Mouse (Mus musculus) kidney, embryonic 16.5 days (tissue): Measurements from ENCODE around the gene Ablim2. TPM values are rescaled to one million over a fixed set of nuclear protein-coding genes. Genes with fewer than 3 reads are reported as not detected.
A peak's percentile ranks its signal among the peaks of the same experiment; 100 is the strongest.

ENCODE experiments used
- ATAC-seq: fragments of 200-750 bp; cut with Nextera tagmentation; 2 replicates; pipeline ENCODE4 v1.8.0; 2017; ENCODE audit warnings: moderate TSS enrichment; ENCODE audit not compliant: low FRiP score, low TSS enrichment
- H3K27ac ChIP-seq: fragments of 300-500 bp; sonication (generic); 2 replicates; pipeline ENCODE4 v1.5.1; 2014; ENCODE audit warnings: low read length
- H3K27me3 ChIP-seq: fragments of 300-500 bp; sonication (generic); 2 replicates; pipeline ENCODE4 v1.6.1; 2014; ENCODE audit warnings: low read length, control low read depth, mixed read lengths; ENCODE audit not compliant: insufficient read depth
- H3K36me3 ChIP-seq: fragments of 300-500 bp; sonication (generic); 2 replicates; pipeline ENCODE4 v1.6.1; 2014; ENCODE audit warnings: low read length, control low read depth, mixed read lengths; ENCODE audit not compliant: insufficient read depth
- H3K4me1 ChIP-seq: fragments of 300-500 bp; sonication (generic); 2 replicates; pipeline ENCODE4 v1.6.1; 2014; ENCODE audit warnings: low read length, control low read depth, mixed read lengths; ENCODE audit not compliant: insufficient read depth
- H3K4me2 ChIP-seq: fragments of 300-500 bp; sonication (generic); replicated peaks from 2 replicates; pipeline ENCODE4 v1.6.1; 2014; ENCODE audit warnings: low read depth, low read length
- H3K4me3 ChIP-seq: fragments of 300-500 bp; sonication (generic); 2 replicates; pipeline ENCODE4 v1.5.1; 2014; ENCODE audit warnings: mild to moderate bottlenecking, low read length
- H3K9ac ChIP-seq: fragments of 300-500 bp; sonication (generic); replicated peaks from 2 replicates; pipeline ENCODE4 v1.6.1; 2014; ENCODE audit warnings: low read length
- H3K9me3 ChIP-seq: fragments of 300-500 bp; sonication (generic); 2 replicates; pipeline ENCODE4 v1.6.1; 2016; ENCODE audit warnings: low read length, control low read depth
- WGBS: fragments of 180-500 bp; shearing (Covaris S2); extraction: QIAGEN DNeasy Blood & Tissue Kit; methylation state at CpG from one replicate; pipeline ENCODE4 v1.1.7; 2014; 5-methylcytosine and 5-hydroxymethylcytosine counted together
- polyA plus RNA-seq: library from polyadenylated mRNA; unstranded; fragments of >200 nt; fragmentation: Nextera tagmentation; extraction: Ambion mirVana; gene quantifications from 2 replicates; pipeline ENCODE4 v1.2.1, GENCODE M21; 2015

Gene Ablim2
- polyA plus RNA-seq, 1 experiment from 2014 or later = 2.8 TPM

DNA sequence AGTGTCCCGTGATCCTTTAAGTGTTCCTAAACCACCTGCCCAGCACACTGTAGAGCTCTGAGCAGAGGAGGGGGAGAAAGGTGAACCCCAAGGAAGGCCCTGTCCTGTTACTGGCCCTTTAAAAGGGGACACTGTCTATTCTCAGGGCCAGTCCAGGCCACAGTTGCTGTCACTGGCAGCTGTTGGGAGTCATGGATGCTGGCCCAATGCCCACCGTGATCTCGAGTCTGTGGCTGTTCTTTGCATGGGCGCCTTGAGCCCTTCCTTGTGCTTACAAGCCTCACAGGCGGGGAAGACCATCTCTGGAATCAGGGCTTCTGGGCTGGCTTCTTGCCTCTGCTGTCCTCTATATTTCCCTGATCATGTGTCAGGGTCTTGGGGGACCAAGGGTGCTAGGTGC is 4.7 kb downstream of the Ablim2 start:
- no peak for ATAC-seq
- Histone ChIP-seq H3K4me1 (0 out of 2 replicates have a peak, but pooled peaks cover 6% of the 10 kb centered on the region), H3K9me3 (no peaks in the 10 kb centered on the region), H3K9ac (no peak overlapping the region), H3K27ac (no peak overlapping the region), H3K36me3 (no peaks in the 10 kb centered on the region), H3K4me2 (no peak overlapping the region), H3K27me3 (peaks cover 32% of the 10 kb centered on the region), H3K4me3 (no peak overlapping the region)
- 47% methylated on average over 5 of the region's 5 CpGs for WGBS

DNA sequence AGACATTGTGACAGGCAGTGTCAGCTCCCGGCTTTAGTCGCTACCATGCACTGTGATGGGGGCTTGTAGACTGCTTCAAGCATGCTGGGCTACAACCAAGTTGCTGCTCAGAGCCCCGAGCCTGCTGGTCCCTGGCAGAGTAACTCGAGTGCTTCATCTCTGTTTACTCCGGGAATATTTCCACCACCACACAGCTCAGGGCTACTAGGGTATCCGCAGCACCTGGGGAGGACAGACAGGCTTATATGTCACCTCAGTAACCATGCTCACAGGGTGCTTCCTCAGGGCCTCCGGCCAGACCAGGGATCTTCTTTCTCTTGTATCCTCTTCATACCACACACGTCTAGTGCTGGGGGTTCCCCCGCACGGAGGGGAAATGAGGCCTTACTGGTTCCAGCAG is 5.2 kb downstream of the Ablim2 start:
- Histone ChIP-seq H3K27ac (no peak overlapping the region), H3K4me3 (no peak overlapping the region), H3K4me1 (0 out of 2 replicates have a peak, but pooled peaks cover 5% of the 10 kb centered on the region), H3K9ac (no peak overlapping the region), H3K4me2 (no peak overlapping the region), H3K9me3 (no peaks in the 10 kb centered on the region), H3K36me3 (no peaks in the 10 kb centered on the region), H3K27me3 (peaks cover 32% of the 10 kb centered on the region)
- no peak for ATAC-seq
- 64% methylated on average over 10 of the region's 10 CpGs for WGBS

- Histone ChIP-seq H3K27ac (no peak overlapping the region), H3K4me1 (peaks cover 2% of the 10 kb centered on the region; the same call in 1 of the 2 replicates), H3K4me2 (no peak overlapping the region), H3K9ac (no peak overlapping the region), H3K4me3 (no peak overlapping the region), H3K36me3 (no peaks in the 10 kb centered on the region), H3K9me3 (no peaks in the 10 kb centered on the region), H3K27me3 (0 out of 2 replicates have a peak, but pooled peaks cover 3% of the 10 kb centered on the region)
- WGBS = 87% methylated on average over 6 of the region's 6 CpGs
- no peak for ATAC-seq
Observed at GRCm38 (mm10) chr5:35765909-35766308, 8.2 kb downstream of the Ablim2 start.

GRCm38 (mm10) chr5:35768525-35768924 is 10.8 kb downstream of the Ablim2 start:
- Histone ChIP-seq H3K4me1 (peaks cover 7% of the 10 kb centered on the region; the same call in 1 of the 2 replicates), H3K9me3 (no peaks in the 10 kb centered on the region), H3K27me3 (0 out of 2 replicates have a peak, but pooled peaks cover 5% of the 10 kb centered on the region), H3K27ac (no peak overlapping the region), H3K4me3 (no peak overlapping the region), H3K4me2 (no peak overlapping the region), H3K9ac (no peak overlapping the region), H3K36me3 (no peaks in the 10 kb centered on the region)
- WGBS = 73% methylated on average over 3 of the region's 3 CpGs
- ATAC-seq = no peak

- ATAC-seq = no peak
- Histone ChIP-seq H3K27me3 (0 out of 2 replicates have a peak, but pooled peaks cover 3% of the 10 kb centered on the region), H3K9ac (no peak overlapping the region), H3K4me1 (peaks cover 9% of the 10 kb centered on the region), H3K9me3 (no peaks in the 10 kb centered on the region), H3K36me3 (no peaks in the 10 kb centered on the region), H3K4me3 (no peak overlapping the region), H3K4me2 (no peak overlapping the region), H3K27ac (no peak overlapping the region)
- 77% methylated on average over 7 of the region's 7 CpGs for WGBS
Observed at GRCm38 (mm10) chr5:35768997-35769396, 11.3 kb downstream of the Ablim2 start.

DNA sequence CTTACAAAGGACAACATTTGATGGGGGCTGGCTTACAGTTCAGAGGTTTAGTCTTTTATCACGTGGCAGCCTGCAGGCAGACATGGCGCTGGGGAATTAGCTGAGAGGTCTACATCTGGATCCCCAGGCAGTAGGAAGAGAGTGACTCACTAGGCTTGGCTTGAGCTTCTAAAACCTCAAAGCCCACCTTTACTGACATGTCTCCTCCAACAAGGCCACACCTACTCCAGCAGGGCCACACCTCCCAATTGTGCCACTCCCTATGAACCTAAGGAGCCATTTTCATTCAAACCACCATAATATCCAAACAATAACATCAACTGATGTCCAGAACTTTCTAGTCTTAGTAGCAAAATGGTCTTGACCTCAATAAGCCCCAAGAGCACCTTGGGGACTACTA is 12.6 kb downstream of the Ablim2 start:
- Histone ChIP-seq H3K9ac (no peak overlapping the region), H3K27me3 (0 out of 2 replicates have a peak, but pooled peaks cover 3% of the 10 kb centered on the region), H3K4me3 (no peak overlapping the region), H3K36me3 (no peaks in the 10 kb centered on the region), H3K4me2 (no peak overlapping the region), H3K27ac (no peak overlapping the region), H3K4me1 (peaks cover 18% of the 10 kb centered on the region), H3K9me3 (no peaks in the 10 kb centered on the region)
- 91% methylated on average over 2 of the region's 2 CpGs for WGBS
- no peak for ATAC-seq

DNA sequence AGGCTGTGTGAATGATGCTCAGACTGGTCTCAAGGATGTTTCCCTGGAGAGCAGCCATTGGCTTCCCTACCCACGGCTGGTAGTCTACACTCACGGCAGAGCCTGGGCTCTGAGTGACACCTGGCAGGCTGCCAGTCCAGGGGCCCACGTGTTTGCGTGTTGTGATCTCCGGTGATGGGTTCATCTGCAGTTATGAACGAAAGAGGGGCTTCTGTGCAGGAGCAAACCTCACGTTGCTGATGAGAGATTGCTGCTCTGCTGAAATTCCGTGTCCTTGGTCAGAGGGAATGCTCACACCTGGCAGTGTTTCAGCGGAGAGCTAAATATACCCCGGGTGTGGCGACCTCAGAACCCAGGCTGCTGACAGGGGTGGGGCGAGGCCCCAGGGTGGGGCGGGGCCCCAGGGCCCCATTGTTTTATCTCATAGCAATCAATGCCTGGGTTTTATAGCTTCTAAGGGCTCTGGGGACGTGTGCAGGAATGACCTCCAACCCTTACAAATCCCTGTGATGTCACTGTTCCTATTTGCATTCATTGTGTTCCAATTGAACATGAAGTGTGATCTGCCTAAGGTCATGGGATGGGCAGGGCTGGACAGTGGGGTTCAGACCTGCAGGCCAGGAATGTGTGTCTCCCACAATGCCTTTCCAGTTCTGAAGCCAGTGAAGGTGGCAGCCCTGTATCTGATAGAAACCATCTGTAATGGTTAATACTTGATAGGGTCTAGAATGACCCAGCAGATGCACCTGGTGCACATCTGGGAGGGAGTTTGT is 13.4 kb downstream of the Ablim2 start:
- no peak overlapping the region for H3K4me2 ChIP-seq
- H3K27me3 ChIP-seq = 0 out of 2 replicates have a peak, but pooled peaks cover 3% of the 10 kb centered on the region
- no peak overlapping the region for H3K4me3 ChIP-seq
- H3K9ac ChIP-seq = no peak overlapping the region
- peaks cover 18% of the 10 kb centered on the region for H3K4me1 ChIP-seq
- H3K9me3 ChIP-seq = no peaks in the 10 kb centered on the region
- no peak overlapping the region for H3K27ac ChIP-seq
- no peaks in the 10 kb centered on the region for H3K36me3 ChIP-seq
- no peak for ATAC-seq
- WGBS = 39% methylated on average over 14 of the region's 14 CpGs

DNA sequence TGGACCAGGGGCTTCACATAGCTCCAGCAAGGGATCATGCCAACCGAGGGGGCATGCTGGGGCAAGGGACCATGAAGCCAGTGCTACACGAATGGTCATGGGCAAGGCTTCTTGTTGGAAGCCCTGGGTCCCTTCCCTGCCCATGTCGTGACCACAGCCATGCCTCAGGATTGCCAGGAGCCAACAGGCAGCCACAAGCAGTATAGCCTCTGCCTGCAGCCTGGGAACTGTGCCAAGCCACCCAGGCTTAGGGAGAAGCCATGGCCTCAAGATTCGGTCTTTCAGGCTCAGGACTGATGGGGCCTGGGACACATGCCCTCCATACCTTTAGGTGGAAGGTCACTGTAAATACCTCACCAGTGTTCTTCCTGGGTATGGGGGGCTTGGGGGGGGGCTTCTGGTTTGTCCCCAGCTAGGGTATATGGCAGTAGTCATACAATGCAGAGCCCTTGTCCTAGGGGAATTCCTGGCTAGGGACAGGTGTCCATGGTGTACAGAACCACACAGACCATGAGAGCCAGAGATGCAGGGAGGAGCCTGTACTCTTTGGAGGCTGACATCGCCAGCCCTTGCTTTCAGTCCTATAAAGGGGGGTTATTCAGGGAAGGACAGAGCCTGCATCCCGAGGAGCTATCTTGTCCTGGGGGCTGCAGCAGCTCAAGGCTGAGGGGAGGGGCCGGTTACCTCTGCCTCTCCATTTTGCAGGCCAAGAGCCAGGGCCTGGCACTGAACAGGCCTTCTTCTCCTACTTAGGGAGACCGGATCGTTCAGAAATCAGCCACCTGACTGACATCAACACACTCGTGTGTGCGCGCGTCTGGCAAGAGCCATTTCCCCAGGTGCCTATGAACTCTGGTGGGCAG is 15.8 kb downstream of the Ablim2 start:
- peaks cover 18% of the 10 kb centered on the region for H3K4me1 ChIP-seq
- H3K4me3 ChIP-seq = no peak overlapping the region
- H3K9ac ChIP-seq = no peak overlapping the region
- H3K36me3 ChIP-seq = no peaks in the 10 kb centered on the region
- H3K9me3 ChIP-seq = no peaks in the 10 kb centered on the region
- WGBS = 40% methylated on average over 13 of the region's 13 CpGs
- H3K4me2 ChIP-seq = no peak overlapping the region
- peak; percentile 43 for ATAC-seq
- 0 out of 2 replicates have a peak overlapping the region, but pooled peaks have one; percentile 21 for H3K27ac ChIP-seq
- H3K27me3 ChIP-seq = 0 out of 2 replicates have a peak, but pooled peaks cover 3% of the 10 kb centered on the region

DNA sequence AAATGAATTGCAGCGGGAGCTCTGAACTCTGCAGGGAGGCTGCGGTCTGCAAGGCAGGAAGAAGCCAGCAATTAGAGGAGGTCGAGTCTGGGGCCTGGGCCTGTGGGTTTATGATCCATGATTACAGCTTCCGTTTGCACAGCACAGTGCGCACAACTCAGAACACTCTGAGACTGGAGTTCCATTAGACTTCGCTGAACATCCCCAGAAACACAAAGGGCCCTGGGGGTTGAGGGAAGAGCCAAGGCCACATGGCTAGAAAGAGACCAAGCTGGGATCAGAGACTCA is 16.4 kb downstream of the Ablim2 start:
- WGBS = 10% methylated on average over 6 of the region's 6 CpGs
- 0 out of 2 replicates have a peak, but pooled peaks cover 3% of the 10 kb centered on the region for H3K27me3 ChIP-seq
- ATAC-seq = peak; percentile 56
- H3K36me3 ChIP-seq = no peaks in the 10 kb centered on the region
- H3K9ac ChIP-seq = no peak overlapping the region
- H3K9me3 ChIP-seq = no peaks in the 10 kb centered on the region
- H3K27ac ChIP-seq = peak overlapping the region; percentile 21; the same call in 1 of the 2 replicates
- peaks cover 18% of the 10 kb centered on the region for H3K4me1 ChIP-seq
- H3K4me3 ChIP-seq = no peak overlapping the region
- no peak overlapping the region for H3K4me2 ChIP-seq
